Mouse (Mus musculus): ENCODE results near the gene Bet1l. TPM values are rescaled to one million over a fixed set of nuclear protein-coding genes. Genes with fewer than 3 reads are reported as not detected.

Bet1l gene
- total RNA-seq, 2 experiments from 2014 or later = 5.2 to 7.9 TPM

DNA sequence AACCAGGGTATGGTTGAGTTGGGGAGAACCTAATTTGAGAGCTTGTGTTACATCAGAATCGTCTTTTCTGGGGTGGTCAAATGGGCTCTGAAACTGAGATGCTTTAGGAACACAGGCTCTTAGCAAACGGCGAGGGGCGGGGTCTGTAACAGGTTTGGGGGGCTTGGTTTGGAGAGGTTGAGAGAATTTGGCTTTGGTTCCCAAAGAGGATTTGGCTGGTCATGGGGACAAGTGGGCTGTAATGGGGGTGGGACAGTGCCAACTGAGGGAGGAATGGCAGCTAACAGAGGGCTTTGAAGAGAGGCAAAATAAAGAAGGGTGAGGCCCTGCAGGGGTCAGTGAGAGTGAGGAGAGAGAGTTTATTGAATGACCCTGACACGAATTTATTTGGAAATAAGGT lies 17.8 kb downstream of the Bet1l start:
- intact Hi-C loops (cut with DNase I) = no loop called here
- DNase-seq = no peak

DNA sequence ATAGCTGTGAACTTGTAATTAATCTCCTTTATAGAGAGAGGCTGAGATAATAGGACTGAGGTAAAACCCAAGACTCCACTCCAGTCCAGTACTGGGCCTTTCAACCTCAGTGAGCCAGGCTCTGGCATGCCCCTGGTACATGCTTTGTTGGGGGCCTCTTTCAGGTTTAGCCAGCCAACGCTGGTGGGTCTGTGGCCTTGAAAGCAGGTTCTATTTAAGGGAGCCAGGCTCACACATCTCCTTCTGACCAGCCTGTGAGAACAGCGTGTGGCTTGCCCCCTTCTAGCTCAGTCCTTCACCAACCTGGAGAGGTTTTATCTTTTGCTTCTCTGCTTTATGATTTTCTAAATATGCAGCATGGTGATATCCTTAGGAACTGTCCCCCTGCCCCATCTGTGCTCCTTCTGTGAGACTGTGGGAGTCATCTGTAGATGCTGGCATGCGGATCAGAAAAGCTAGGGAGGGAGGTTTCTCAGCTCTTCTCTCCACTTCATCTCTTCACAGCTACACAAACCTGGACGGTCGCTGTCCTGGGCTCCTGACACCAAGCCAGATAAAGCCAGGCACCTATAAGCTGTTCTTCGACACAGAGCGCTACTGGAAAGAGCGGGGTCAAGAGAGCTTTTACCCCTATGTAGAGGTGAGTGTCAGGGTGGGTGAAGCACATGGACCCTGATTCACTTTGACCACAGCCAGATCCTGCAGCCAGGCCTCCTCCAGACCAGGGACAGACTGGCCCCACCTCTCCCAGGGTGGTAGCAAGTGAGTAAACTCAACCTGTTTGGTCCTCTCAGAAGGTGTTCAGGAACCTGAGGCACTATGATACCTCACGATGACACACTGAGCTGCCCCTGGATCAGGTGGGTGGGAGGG lies 20.9 kb downstream of the Bet1l start:
- no peak for DNase-seq
- intact Hi-C loops (cut with DNase I) = no loop called here

- intact Hi-C loops (cut with DNase I) = no loop called here
Observed at GRCm38 (mm10) chr7:140835758-140836087, 21.7 kb downstream of the Bet1l start.

GRCm38 (mm10) chr7:140834968-140835757 lies 22.2 kb downstream of the Bet1l start, which contains the start of gene Urah:
Gene Urah (plus strand): TSS chr7:140835018.
- no peak for DNase-seq
- intact Hi-C loops (cut with DNase I) = no loop called here

More at GRCm38 (mm10) chr7:140835758-140836087, 21.7 kb downstream of the Bet1l start:
- no peak for DNase-seq

DNA sequence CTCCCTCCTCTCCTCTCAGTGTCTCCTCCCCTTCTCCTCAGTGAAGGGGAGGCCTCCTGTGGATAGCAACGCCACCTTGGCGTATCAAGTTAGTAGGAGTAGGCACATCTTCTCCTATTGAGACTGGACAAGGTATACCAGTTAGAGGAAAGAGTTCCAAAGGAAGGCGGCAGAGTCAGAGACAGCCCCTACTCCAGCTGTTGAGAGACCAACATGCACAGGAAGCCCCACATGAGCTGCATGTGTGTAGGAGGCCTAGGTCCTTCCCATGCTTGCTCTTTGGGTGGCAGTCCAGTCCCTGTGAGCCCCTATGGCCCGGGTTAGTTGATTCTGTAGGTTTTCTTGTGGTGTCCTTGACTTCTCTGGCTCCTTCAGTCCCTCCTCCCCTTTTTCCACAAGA lies 24.0 kb downstream of the Bet1l start:
- DNase-seq = no peak
- intact Hi-C loops (cut with DNase I) = no loop called here

- DNase-seq = no peak
- intact Hi-C loops (cut with DNase I) = no loop called here
Observed at GRCm38 (mm10) chr7:140831447-140831846, 25.9 kb downstream of the Bet1l start.

GRCm38 (mm10) chr7:140828171-140828881 lies 29.1 kb downstream of the Bet1l start:
- DNase-seq = no peak
- intact Hi-C loops (cut with DNase I) = no loop called here

DNA sequence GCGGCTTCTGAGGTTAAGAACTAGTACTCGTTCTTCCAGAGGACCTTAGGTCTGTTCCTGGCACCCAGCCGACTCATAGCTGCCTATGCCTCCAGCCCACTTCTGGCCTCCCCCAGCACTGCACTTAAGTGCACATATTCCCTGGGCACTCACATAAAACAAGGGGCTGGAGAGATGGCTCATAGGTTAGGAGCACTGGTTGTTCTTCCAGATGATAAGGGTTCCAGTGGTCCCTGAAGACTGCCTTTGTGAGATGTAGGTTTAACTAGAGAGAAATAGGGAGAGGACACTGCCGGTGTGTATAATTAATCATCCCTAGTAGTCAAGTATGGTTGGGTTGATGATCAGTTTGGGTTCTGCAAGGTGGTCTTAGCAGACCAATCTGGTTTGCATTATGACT lies 34.6 kb downstream of the Bet1l start:
- DNase-seq = no peak
- intact Hi-C loops (cut with DNase I) = no loop called here

DNA sequence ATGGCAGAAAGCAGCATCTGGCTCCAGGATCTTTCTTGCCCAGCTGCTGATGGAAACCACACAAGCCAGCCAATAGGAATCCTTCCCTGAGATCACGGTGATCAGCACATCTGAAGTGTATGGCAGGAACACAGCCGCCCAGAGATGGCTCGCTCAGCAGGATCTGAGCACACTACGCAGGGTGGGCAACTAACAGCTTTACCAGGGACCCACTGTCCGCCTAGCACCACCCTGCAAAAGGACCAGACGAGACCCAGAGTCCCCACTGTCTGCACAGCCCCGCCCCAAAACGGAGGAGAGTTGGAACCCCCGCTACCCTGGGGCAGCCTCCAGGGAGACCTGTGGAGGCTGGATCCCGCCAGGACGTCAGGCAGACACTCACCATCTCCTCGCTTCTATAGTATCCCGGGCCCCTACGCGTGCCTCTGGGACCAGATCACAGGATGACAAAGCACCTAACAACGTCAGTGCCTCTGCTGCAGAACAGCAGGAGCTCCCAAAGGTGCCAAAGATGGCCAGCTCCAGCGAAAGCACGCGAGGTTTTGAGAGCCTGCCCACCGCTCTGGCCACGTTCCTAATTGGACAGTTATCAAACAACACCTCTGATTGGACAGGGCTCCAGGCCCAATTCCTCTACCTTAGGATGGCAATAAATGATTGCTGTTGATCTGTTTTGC lies 35.6 kb downstream of the Bet1l start, which contains the start of gene Zfp941:
TSS of gene Zfp941 (minus strand) at position 526 of the 677 bp plus-strand sequence.
- intact Hi-C loops (cut with DNase I) = no loop called here
- DNase-seq = no peak

DNA sequence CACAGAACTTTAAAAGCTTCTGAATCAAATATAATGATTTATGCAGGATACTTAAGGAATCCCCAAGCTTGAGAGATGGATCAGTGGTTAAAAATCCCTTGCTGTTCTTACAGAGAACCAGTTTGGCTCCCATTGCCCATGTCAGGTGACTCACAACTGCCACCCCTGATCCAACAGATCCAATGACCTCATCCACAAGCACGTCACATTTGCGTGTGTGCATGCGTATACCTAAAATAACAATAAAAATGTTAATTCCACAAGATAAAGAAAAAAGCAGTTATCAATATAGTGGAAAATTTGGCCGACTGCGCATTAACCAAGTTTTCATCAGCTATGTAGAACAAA lies 36.1 kb downstream of the Bet1l start:
- intact Hi-C loops (cut with DNase I) = no loop called here
- no peak for DNase-seq

DNA sequence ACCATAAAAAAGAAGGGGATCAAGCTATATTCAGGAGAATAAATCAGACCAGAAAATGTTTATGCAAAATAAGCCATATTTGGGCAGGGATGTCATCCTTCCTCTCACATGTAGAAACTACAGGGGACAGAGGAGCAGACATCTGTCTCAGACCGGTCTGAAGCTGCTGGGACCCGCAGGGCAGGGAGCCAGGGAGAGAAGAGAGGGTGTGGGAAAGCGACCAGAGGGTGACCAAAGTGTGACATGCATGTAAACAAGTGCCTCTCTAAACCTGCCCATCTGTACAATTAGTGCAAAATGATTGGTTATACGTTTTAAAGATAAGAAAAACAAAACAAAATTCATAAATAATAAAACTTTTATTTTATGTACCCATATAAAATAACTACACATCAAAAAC lies 37.2 kb downstream of the Bet1l start:
- no peak for DNase-seq
- intact Hi-C loops (cut with DNase I) = no loop called here

- no peak for DNase-seq
- intact Hi-C loops (cut with DNase I) = no loop called here
Observed at GRCm38 (mm10) chr7:140812850-140813249, 44.5 kb downstream of the Bet1l start.

- intact Hi-C loops (cut with DNase I) = no loop called here
- no peak for DNase-seq
Observed at GRCm38 (mm10) chr7:140811714-140812113, 45.7 kb downstream of the Bet1l start.

DNA sequence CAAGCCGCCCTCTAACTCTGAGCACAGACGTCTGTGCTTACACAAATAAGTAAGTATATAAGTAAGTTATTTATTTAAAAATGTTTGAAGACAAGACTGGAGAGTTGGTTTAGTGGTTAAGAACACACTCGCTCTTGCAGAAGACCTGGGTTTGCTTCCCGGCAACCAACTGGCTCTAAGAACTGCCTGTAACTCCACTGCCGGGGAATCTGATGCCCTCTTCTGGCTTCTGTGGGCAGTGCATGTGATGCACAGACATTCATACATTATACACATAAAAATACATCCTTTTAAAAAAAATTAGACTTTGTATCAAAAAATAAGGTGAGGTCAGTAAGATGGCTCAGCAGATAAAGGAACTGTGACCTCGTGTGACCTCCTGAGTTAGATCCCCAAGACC lies 46.9 kb downstream of the Bet1l start:
- intact Hi-C loops (cut with DNase I) = no loop called here
- DNase-seq = no peak

- intact Hi-C loops (cut with DNase I) = no loop called here
- DNase-seq = no peak
Observed at GRCm38 (mm10) chr7:140805704-140806103, 51.7 kb downstream of the Bet1l start.

Other genes with a start within 250 kb of the Bet1l start
- gene Olfr61, start 228.6 kb downstream of the Bet1l start, total RNA-seq (2021) = not detected
- not detected for gene Olfr53, start 211.1 kb downstream of the Bet1l start, total RNA-seq (2021)
- gene Olfr539, start 197.6 kb downstream of the Bet1l start, total RNA-seq (2021) = not detected
- gene Olfr45, start 175.6 kb downstream of the Bet1l start, total RNA-seq (2021) = not detected
- not detected for gene Olfr541, start 160.3 kb downstream of the Bet1l start, total RNA-seq (2021)
- 10 to 100 TPM; 10.2 to 16.8 TPM for gene Cyp2e1, start 93.8 kb downstream of the Bet1l start, total RNA-seq (2021)
- not detected for gene Syce1, start 69.7 kb downstream of the Bet1l start, total RNA-seq (2021)
- gene Zfp941, start 35.4 kb downstream of the Bet1l start, total RNA-seq (2021) = under 1 TPM in 1 of 2 experiments, not detected in 1; 0.07 TPM
- gene Urah, start 22.6 kb downstream of the Bet1l start, total RNA-seq (2021) = not detected
- gene Scgb1c1, start 12.0 kb downstream of the Bet1l start, total RNA-seq (2021) = not detected
- gene Odf3, start 9.8 kb downstream of the Bet1l start, total RNA-seq (2021) = not detected
- gene Gm45785, start 1.2 kb downstream of the Bet1l start, total RNA-seq (2021) = not detected
- gene Ric8a, start 620 bp downstream of the Bet1l start, total RNA-seq (2021) = 10 to 100 TPM; 12.6 to 14.9 TPM
- gene Psmd13, start 24.4 kb upstream of the Bet1l start, total RNA-seq (2021) = 10 to 100 TPM; 78.3 to 78.9 TPM
- gene Sirt3, start 24.7 kb upstream of the Bet1l start, total RNA-seq (2021) = 10 to 100 TPM; 26.0 to 26.3 TPM
- gene Cox8b, start 42.9 kb upstream of the Bet1l start, total RNA-seq (2021) = 1,000 to 10,000 TPM; 1,837 to 1,924 TPM
- not detected for gene Nlrp6, start 63.3 kb upstream of the Bet1l start, total RNA-seq (2021)
- 1 to 10 TPM; 3.6 to 4.6 TPM for gene Pgghg, start 83.8 kb upstream of the Bet1l start, total RNA-seq (2021)
- gene Ifitm5, start 92.7 kb upstream of the Bet1l start, total RNA-seq (2021) = under 1 TPM in 1 of 2 experiments, not detected in 1; 0.35 TPM
- not detected for gene Gm45717, start 98.4 kb upstream of the Bet1l start, total RNA-seq (2021)
- gene Ifitm2, start 98.4 kb upstream of the Bet1l start, total RNA-seq (2021) = 10 to 100 TPM; 50.9 to 51.8 TPM
- under 1 TPM in 1 of 2 experiments, not detected in 1; 0.77 TPM for gene Ifitm1, start 109.6 kb upstream of the Bet1l start, total RNA-seq (2021)
- gene Ifitm3, start 153.2 kb upstream of the Bet1l start, total RNA-seq (2021) = 10 to 100 TPM; 30.2 to 45.6 TPM
- gene Ifitm6, start 160.3 kb upstream of the Bet1l start, total RNA-seq (2021) = not detected
- not detected for gene Gm17387, start 171.6 kb upstream of the Bet1l start, total RNA-seq (2021)
- gene B4galnt4, start 203.5 kb upstream of the Bet1l start, total RNA-seq (2021) = under 1 TPM; 0.20 to 0.22 TPM
- gene Pkp3, start 220.6 kb upstream of the Bet1l start, total RNA-seq (2021) = under 1 TPM in 1 of 2 experiments, not detected in 1; 0.12 TPM
- 1 to 10 TPM; 1.7 to 2.0 TPM for gene Sigirr, start 243.0 kb upstream of the Bet1l start, total RNA-seq (2021)

Data from gastrocnemius, postnatal 36 days (tissue).